Mouse (Mus musculus) liver (tissue): ENCODE data around the gene Psmd13.
A peak's percentile ranks its signal among the peaks of the same experiment; 100 is the strongest.

Experiments
- DNase-seq: peaks from one replicate; pipeline ENCODE4 v3.0.0-alpha.2; 2020; ENCODE audit warnings: mixed read lengths

Psmd13 gene

GRCm38 (mm10) chr7:140907697-140908096, 25.9 kb downstream of the Psmd13 start:
- no peak for DNase-seq

DNA sequence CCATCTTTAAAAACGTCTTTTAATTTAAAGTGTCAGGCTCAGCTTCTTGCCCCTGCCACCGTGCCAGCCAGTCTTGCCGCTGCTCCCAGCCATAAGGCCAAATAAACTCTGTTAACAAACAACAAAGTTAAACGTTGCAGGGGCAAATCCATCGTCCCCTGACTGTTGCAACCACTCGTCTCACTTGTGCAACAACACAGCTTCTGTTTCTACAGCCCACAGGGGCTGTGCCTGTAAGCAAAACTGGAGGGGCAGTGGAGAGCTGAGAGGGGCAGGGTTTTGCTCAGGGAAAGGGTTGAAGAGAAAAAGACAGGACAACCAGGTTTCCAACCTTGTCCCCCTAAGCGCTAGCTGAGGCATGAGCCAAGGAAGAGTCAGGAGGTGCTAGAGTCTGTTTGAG, 26.4 kb downstream of the Psmd13 start:
- DNase-seq: peak; percentile 19

DNA sequence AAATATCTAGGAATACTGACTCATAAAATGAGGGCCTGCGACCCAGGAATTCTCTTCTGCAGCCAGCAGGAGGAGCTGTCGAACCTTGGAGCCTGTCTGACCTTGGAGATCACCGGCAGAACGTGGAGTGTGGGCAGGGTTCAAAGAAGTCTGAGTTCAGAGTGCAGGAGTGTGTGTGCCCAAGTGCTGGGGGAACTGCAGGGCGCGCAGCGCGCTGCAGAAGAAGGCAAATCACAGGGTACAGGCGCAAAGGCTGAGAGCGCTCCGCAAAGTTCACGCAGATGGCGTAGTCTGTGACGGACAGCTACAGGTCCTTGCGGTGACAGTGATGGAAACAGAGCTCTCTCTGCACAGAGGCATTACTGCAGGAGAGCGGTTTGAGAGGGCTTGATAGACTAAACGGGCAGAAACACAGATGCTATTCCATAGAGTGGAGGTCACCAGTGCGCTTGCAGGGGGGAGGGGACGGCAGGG, 26.9 kb downstream of the Psmd13 start:
- DNase-seq: peak; percentile 77

GRCm38 (mm10) chr7:140912293-140912692, 30.5 kb downstream of the Psmd13 start:
- no peak for DNase-seq

- DNase-seq: no peak
These were observed 31.2 kb downstream of the Psmd13 start for GRCm38 (mm10) chr7:140912846-140913482.

DNA sequence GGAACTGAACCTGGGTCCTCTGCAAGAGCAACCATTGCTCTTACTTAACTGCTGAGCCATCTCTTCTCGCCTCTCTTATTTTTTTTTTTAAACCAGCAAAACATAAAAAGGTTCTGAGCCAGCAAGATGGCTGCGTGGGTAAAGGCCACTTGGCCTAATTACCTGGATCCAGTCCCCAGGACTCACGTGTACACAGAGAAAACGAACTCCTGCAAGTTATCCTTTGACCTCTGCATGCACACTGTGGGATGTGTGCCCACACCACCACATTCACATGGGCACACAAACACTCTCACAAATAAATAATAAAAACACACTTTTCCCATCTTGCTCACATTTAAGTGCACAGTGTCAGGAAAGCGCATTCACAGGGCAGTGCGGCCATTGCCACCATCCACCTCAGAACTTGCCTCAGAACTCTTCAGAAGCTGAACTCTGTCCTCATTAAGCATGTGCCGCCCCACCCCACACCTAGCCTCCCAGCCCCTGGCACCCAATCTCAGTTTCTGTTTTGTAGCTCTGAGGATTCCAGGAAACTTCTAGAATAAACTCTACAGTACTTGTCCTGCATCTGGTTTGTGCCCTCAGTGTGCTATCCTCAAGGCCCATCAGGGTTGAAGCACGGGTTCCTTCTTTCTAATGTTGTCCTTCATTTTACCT, 32.4 kb downstream of the Psmd13 start:
- DNase-seq: no peak

- DNase-seq: no peak
These were observed 38.1 kb downstream of the Psmd13 start for GRCm38 (mm10) chr7:140919911-140920310.

GRCm38 (mm10) chr7:140920418-140921029, 38.8 kb downstream of the Psmd13 start, which contains the start of gene Nlrp6:
TSS of gene Nlrp6 (plus strand) at chr7:140920902.
- DNase-seq: no peak

DNA sequence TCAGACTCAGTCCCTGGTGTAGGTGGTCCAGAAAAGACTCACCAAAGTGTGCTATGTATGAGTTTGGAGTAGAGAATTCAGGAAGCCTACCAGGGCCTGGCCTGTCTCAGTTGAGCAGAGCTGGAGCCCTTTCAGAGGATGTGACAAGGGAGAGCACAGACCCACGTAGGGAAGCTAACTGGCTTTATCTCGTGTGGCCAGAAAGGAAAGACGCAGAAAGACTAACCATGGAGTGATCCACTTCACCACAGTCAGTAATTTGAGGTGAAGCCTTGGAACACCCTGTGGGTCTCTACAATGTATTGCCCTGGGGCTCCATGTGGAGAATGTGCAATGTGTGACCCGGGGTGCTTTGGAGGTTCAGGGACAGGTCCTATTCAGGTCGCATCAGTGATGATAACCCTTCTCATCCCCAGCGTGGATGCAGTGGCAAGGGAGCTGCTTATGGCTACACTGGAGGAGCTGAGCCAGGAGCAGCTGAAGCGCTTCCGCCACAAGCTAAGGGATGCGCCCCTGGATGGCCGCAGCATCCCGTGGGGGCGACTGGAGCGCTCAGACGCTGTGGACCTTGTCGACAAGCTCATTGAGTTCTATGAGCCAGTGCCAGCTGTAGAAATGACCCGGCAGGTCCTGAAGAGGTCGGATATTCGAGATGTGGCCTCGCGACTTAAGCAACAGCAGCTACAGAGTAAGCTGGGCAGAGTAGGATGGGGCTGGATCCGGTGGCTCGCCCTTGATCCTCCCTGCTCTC, 39.6 kb downstream of the Psmd13 start:
- no peak for DNase-seq

DNA sequence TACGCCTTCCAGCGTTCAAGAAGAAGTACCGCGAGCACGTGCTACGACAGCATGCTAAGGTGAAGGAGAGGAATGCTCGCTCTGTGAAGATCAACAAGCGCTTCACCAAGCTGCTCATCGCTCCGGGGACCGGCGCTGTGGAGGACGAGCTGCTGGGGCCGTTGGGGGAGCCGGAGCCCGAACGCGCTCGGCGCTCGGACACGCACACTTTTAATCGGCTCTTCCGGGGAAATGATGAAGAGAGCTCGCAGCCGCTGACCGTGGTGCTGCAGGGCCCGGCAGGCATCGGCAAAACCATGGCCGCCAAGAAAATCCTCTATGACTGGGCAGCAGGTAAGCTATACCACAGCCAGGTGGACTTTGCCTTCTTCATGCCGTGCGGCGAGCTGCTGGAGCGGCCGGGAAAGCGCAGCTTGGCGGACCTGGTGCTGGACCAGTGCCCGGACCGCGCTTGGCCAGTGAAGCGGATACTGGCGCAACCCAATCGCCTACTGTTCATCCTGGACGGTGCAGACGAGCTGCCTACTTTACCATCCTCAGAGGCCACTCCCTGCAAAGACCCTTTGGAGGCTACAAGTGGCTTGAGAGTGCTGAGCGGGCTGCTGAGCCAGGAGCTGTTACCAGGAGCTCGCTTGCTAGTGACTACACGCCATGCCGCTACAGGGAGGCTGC, 40.8 kb downstream of the Psmd13 start:
- peak; percentile 25 for DNase-seq

DNA sequence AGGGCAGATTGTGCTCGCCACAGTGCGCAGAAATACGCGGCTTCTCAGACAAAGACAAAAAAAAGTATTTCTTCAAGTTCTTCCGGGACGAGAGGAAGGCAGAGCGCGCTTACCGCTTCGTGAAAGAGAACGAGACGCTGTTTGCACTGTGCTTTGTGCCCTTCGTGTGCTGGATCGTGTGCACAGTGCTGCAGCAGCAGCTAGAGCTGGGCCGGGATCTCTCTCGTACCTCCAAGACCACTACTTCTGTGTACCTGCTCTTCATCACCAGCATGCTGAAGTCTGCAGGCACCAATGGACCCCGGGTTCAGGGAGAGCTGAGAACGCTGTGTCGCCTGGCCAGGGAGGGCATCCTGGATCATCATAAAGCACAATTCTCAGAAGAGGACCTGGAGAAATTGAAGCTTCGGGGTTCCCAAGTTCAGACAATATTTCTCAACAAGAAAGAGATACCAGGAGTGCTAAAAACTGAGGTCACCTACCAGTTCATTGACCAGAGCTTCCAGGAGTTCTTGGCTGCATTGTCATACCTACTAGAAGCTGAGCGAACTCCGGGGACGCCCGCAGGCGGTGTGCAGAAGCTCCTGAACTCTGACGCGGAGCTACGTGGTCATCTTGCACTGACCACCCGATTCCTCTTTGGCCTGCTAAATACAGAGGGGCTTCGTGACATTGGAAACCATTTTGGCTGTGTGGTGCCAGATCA, 41.5 kb downstream of the Psmd13 start:
- no peak for DNase-seq

DNA sequence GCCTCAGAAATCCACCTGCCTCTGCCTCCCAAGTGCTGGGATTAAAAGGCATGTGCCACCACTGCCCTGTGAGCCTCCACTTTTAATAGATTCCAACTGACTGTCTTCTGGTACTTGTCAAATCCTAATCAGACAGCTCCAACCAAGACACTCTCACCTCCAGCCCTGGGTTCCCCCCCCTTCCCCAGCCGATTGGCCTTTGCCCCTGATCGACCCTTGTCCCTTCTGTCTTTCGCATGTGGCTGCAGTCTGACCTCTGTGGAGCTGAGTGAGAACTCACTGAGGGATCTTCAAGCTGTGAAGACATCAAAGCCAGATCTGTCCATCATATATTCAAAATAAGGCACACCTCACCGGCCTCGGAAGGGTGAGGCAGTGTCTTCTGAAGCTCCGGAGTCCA, 45.4 kb downstream of the Psmd13 start:
- no peak for DNase-seq

GRCm38 (mm10) chr7:140938436-140938835, 56.7 kb downstream of the Psmd13 start:
- DNase-seq: no peak

DNA sequence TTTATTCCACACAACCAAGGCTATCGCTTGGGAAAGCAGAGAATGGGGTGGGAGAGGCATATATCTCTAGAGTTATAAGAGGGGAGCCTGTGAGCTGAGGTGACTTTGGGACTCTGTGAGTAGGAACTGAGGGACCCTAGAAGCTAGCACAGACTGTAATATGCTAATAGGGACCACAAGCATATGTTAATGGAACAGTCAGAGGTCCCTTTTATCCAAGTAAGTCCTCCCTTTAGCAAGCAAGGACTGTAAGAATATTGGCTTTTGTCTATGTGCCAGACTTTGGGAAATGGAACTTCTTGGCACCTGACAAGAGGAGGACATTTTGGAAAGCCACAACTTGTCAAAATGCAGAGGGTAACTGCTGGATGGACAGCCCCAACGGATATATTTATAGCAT, 57.1 kb downstream of the Psmd13 start:
- DNase-seq: no peak

GRCm38 (mm10) chr7:140939669-140940171, 58.0 kb downstream of the Psmd13 start:
- DNase-seq: peak; percentile 47

- peak; percentile 87 for DNase-seq
These were observed 59.7 kb downstream of the Psmd13 start, which contains the start of gene Pgghg for GRCm38 (mm10) chr7:140941222-140942051. TSS of gene Pgghg (plus strand) at chr7:140941391.

- no peak for DNase-seq
These were observed 60.6 kb downstream of the Psmd13 start for GRCm38 (mm10) chr7:140942341-140942740.

- no peak for DNase-seq
These were observed 61.0 kb downstream of the Psmd13 start for GRCm38 (mm10) chr7:140942811-140943210.

- no peak for DNase-seq
These were observed 61.6 kb downstream of the Psmd13 start for GRCm38 (mm10) chr7:140943356-140943755.

GRCm38 (mm10) chr7:140944236-140944635, 62.5 kb downstream of the Psmd13 start:
- no peak for DNase-seq

GRCm38 (mm10) chr7:140945247-140945646, 63.5 kb downstream of the Psmd13 start:
- DNase-seq: no peak
